Mouse (Mus musculus) c-Kit-positive CD71-positive TER-119-positive erythroid progenitor cells, embryonic 14.5 days (primary cell): ENCODE data around the gene Tia1.
A peak's percentile ranks its signal among the peaks of the same experiment; 100 is the strongest.
"Not testable (repeated sequence)": the region's sequence is repeated elsewhere in the genome, so short reads cannot be mapped to it uniquely, and the experiment has no call there.

Experiments used
- DNase-seq: peaks from one replicate; pipeline ENCODE4 v3.0.0-alpha.2; 2013; ENCODE audit warnings: low spot score

Tia1 gene

DNA sequence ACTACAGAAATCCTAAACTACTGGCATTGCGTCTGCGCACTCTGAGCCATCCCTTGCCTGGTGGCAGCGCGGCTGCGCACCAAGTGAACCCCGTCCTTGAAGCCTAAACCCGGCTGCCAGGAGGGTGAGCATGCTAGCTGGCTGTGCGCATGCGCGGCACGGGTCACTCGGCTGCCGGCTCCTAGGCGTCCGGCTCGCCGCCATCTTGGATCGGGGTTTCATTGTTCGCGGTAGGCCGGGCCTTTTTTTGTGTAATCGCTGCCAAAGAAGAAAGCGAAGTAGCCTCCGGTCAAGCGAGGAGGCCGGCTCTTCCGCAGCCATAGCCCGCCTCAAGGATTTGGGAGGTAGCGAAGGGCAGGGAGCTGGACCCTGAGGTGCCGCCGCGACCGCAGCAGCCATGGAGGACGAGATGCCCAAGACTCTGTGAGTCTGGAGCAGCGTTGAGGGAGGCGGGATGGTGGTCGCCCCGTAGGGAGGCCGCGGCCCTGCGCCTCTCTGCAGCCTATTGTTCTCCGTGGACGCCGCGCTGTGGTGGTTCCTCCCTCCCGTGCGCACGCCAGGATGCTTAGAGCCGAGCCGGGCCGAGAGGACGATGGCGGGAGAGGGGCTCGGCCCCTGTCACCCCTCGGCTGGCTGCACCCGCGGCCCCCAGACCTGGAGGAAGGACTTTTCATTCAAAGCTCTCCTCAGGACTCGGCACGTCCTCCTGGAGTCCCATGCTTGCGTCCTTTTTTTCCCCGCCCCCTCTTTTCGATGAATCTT, at the start of gene Tia1:
Gene Tia1, plus strand, starts transcription at position 120 of the 762 bp plus-strand sequence.
- peak; percentile 95 for DNase-seq

DNA sequence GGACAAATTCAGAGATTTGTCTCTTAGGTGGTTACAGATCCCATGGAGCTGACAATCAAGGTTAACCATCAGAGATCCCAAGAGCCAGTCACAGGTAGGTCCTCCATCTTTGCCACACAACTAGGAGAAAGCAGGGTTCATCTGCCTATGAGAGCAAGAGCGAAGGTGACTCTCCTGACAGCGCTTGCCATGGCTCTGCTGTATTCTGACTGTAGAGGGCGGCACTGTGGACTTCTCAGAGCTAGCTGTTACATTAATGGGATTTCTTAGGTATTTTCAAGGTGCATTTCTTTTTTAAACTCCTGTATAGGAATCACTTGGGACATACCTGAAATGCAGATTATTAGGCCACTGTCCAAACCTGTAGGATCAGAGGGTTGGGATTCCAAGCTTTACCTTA, 49.1 kb upstream of the Tia1 start:
- DNase-seq = no peak

DNA sequence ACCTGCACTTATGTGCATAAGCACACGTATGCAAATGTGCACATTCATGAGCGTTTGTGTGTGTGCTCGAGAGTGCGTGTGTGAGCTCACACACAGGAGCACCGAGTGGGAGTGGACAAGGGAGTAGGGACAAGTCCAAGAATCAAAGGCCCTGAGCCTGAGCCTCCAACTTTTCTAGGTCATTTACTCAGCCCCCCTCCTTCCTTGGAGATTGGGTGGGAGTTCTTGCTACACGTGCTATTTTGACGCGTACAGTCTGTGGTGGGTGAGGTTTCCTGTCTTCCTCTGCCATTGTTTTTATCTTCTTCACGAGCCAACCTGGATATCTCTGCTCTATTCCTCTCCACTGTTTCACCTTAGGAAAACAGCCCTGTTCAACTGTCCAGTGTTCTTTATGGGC, 47.1 kb upstream of the Tia1 start:
- no peak for DNase-seq

DNA sequence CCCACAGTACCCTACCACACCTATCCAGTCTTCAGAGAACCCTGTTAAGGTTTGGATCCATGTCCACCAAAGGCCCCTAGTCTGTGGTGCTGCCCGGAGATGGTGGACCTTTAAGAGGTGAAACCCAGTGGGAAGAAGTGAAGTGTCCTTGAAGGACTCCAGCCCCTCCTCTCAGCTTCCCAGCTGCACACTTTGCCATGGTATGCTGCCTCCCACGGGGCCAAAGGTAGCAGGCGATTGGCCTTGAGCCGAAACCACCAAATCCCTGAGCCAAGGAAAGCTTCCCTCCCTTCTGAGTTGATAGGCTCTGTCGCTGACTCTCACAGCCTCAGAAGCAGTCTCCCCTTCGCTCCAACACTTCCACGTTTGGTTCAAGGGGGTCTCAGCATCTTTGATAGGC, 43.3 kb upstream of the Tia1 start:
- no peak for DNase-seq

DNA sequence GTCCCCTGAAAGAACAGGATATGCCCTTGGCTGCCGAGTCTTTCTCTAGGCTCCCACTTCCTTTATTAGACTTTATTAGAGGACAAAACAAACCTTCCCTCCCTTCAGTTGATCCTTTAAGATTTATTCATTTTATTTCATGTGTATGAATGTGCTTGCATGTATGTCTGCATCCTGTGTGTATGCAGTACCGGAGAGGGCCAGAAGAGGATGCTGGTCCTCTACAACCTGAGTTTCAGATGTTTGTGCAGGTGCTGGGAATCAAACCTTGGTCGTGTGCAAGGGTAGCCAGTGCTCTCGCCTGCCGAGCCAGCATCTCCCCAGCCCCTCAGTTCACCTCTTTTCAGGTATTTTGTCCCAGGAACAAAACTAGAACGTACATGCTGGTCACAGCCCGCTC, 42.6 kb upstream of the Tia1 start:
- no peak for DNase-seq

DNA sequence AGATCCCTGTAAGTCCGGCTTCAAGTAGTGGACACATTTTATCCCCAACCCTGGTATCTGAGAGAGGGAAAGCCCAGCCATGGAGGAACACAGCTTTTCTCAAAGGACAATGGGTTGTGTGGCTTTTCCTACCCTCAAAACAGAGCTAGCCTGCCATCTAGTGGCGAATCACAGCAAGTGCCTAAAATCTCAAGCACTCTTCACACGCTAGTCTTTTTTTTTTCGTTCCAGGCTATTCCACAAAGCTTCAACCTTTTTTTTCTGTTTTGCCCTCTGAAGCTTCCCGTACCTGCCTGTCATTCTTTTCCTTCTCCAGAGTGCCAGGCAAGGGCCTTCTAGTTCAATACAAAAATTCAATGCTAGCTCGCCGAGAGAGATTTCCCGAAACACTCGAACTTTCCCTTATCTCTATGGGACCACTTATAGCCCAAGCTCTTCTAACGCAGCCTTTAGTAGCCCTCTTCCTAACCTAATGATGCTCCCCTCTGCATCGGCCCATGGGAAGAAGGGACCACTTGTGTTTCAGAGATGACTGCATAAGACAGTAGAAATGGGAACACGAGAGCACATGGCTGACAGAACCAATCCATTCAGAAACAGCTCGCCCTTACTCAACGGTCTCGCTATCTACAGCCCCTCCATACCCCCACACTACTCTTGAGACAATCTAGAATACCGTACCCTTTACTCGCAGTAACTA, 39.4 kb upstream of the Tia1 start:
- DNase-seq = peak; percentile 78

DNA sequence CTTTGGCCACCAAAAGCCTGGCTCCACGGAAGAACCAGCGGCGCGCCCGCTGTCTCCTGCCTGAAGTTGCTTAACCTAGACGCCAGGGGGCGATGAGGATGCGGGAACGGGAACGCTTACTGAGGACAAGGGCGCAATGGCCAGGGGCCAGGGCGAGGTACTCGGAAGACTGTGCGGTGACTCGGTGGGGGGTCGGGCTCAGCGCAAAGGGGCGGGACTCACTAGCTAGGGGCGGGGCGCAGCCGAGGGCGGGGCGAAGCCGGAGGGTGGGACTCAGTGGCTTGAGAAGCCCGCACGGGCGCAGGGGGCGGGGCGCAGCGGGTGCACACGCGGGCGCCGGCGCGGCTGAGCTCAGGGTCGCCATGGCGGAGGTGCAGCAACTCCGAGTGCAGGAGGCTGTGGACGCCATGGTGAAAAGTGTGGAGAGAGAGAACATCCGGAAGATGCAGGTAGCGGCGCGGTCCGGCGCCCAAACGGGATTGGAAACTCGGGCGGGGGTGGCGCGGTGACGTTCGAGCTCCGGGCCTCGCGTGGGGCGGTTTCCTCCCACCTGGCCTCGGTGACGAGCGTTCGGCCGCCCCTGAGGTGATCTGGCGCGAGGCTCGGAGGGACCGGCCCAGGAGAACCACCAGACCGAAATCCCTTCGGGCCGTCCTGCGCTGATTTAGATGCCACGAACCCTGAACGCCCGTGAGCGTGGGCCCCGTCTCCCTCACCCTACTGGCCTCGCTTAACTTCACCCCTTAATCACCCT, 38.5 kb upstream of the Tia1 start, which contains the start of gene Fam136a:
Gene Fam136a, plus strand, starts transcription at position 276 of the 754 bp plus-strand sequence.
- DNase-seq = peak; percentile 95

DNA sequence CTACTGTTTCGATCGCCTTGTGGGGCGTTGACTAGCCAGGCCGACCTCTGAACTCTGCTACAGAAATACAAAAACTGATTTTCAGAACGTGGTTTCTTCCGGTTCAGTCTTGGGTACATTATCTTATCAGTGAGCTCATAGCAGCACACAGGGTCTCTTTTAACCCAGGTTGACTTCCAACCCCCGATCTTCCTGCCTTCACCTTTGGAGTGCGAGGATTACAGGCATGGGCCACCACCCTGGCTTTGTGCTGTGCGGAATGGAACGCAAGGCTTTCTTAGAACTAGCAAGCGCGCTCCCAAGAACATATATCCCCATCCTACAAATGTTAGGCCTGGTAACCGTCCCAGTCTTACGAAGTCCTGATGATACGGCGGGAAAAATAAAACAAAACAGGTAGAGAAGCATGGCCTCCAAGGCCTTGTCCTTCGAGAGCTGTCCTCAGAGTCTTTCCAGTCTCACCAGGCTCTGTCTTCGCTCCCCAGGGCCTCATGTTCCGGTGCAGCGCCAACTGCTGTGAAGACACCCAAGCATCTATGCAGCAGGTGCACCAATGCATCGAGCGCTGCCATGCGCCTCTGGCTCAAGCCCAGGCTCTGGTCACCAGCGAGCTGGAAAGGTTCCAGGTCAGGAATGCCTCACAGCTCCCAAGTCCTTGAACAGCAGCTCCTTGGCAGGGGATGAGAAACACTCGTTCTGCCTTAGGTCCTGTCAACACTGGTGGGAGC, 37.7 kb upstream of the Tia1 start:
- DNase-seq = peak; percentile 28

DNA sequence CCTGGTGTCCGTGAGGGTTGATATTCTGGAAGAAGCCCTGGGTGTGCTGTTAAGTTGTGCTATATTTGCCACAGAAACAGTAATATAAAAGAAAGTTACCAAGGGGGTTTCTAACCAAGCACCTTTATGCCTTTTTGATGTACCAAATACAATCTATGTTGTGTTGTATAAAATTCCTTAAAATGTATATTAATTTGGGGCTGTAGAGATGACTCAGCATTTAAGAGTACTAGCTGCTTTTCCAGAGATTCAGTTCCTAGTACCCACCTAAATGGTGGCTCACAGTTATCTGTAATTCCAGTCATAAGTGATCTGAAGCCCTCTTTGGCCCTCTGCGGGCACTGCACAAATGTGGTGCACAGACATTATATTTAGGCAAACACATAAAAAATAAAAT, 37.2 kb upstream of the Tia1 start:
- peak; percentile 34 for DNase-seq

DNA sequence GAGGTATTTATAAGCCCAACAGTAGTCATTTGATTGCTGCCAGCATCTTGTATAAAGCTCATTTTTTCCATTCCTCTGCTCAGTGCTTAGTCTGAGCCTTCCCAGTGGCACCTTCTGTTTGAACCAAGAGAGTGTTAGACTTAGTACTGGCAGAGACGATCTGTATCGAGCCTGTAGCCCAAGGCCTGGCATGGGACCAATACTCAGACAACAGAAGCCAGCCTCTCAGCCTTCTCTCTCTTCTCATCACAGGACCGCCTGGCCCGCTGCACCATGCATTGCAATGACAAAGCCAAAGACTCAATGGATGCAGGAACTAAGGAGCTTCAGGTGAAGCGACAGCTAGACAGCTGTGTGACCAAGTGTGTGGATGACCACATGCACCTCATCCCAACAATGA, 35.5 kb upstream of the Tia1 start:
- DNase-seq = no peak

DNA sequence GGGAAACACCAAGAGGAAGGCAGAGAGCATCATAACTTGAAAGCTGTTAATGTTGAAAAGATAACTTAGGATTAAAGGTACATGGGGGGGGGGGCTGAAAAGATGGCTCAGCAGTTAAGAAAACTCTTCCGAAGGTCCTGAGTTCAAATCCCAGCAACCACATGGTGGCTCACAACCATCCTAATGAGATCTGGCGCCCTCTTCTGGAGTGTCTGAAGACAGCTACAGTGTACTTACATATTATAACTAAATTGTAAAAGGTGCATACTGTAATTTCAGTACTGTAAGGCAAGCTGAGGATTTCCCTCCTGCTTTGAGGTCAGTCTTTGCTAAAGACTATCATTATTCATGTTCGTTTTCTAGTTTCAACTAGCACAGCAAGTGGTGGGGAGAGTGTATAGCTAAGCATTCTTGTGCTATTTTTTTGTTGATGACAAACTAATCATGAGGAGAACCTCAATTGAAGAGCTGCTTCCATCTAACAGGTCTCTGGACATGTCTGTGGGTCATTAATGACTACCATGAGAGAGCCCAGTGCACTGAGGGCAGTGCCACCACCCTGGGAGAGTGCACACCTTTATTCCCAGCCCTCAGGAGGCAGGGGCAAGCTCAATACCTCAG, 33.8 kb upstream of the Tia1 start:
- DNase-seq = peak; percentile 62

DNA sequence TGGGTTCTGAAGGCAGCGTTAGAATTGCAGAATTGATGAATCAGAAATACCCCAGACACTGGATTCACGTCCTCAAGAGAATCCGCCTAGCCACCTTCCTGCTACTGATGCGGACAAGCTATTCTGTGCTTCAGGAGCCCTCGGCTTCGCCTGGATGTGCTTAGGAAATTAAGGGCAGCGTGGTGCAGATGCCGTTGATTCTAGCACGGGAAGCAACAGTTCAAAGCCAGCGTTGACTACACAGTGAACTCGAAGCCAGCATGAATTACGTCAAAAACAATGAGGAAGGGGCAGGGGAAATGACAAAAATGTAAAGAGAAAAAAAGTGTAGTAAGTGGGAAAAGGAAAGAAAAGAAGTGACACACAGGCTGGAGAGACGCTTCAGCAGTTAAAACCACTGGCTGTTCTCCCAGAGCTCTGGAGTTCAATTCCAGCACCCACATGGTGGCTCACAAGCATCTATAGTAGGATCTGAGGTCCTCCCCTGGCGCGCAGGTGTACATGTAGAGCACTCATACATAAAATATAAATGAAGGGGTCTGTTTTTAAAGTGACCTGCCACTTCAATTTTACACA, 33.2 kb upstream of the Tia1 start, which contains the start of gene Snrpg:
Gene Snrpg, plus strand, starts transcription at position 541 of the 576 bp plus-strand sequence.
- no peak for DNase-seq

DNA sequence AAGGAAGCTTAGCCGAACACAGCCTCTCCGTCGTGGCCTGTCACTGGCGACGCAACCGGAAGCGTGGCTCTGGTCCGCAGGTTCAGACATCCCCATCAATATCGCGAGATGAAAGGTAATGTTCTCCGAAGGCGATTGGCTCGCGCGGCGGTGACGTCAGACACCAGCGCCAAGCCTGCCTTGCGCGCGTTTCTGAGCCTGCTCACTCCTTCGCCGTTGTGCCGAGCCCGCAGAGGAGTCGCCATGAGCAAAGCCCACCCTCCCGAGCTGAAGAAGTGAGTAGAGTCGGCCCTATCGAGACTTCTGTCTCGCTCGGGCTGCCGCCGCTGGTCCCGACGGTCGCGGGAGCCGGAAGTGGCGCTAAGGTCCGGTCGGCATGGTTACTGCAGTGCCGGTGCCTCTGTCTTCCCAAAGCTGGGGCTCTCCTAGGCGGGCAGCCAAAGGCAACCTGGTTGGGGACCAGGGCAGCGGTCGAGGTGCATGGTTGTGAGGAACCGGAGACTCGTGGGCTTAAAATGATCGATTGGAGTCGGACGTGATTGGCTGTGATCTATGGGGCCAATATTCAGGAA, 32.6 kb upstream of the Tia1 start:
- DNase-seq = peak; percentile 95

DNA sequence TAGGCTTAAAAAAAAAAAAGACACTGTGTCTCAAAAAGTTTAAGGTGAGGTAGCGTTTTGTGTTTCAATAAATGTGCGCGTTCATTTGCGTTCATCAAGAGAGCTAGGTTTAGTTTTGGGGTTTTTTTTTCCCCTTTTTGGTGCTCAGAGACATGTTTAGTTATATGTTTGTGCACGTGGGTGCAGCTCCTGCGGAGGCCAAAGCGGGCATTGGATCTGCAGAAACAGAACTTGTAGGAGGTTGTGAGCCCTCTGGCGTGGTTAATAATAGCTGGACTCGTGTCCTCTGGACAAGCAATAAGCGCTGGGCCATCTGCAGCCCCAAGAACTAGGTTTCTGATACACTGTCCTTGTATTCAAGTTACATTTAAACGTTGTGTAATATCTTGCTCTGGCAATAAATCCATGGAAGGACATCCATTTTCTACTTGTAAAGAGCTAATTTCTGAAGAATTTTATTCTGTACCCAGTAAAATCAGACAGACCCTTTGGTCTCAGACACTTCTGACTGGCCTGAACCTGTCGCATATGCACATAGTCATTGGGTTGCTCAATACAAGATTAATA, 32.0 kb upstream of the Tia1 start:
- no peak for DNase-seq

DNA sequence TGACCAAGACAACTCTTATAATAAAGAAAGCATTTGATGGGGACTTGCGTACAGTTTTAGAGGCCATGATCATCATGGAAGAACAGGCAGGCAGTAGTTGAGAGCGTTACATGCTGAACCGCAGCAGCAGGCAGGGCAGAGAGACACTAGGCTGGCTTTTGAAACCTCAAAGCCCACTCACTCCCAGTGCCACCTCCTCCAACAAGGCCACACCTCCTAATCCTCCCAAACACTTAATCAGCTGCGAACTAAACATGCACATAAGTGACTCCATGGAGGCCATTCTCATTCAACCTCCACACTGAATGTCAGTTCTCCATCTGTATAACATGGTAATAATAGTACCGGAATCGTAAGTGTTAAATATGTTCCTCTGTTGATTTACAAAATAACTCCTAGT, 30.5 kb upstream of the Tia1 start:
- DNase-seq = no peak

DNA sequence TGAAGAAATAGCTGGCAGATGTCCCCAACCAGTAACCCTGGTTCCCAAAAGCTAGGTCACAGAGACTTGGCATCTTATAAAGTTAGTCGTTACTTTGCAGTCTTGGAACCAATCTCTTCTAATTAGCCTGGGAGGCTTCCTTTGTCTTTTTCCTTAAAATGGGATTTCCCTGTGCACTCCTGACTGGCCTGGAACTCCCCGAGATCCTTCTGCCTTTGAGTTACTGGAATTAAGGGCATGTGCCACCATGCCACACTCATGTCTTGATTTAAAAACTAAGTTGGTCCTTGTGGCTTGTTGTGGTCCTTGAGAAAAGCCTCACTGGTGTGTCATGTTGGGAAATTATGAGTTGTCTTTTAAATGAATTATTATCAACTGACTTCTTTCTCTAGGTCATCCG, 25.7 kb upstream of the Tia1 start:
- DNase-seq = no peak

DNA sequence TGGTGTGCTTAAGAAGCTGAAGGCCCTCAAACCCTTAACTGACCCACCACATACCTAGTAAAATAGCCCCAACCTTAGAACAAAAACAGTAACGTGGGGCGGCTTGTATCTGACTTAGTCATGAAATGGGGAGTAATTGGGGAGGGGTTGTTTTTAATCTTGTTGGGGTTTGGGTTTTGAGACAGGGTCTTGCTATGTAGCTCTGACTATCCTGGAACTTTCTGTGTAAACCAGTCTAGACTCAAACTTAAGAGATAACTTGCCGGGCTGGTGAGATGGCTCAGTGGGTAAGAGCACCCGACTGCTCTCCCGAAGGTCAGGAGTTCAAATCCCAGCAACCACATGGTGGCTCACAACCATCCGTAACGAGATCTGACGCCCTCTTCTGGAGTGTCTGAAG, 23.9 kb upstream of the Tia1 start:
- not testable (repeated sequence) for DNase-seq

DNA sequence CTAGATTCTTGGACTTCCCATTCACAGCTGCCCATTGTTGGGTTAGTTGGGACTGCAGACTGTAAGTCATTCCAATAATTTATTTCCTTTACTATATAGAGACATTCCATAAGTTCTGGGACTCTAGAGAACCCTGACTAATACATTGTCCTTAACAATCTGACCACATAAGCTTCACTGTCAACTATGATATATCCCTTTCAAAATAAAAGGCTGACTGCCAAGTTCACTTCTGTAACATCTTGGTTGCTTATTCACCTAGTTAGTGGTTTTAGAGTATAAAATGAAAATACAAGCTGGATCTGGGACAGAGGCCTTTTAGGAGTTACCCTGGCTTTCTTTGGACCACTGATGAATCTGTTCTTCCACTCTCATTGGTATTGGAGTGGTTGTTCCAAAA, 21.5 kb upstream of the Tia1 start:
- DNase-seq = no peak

DNA sequence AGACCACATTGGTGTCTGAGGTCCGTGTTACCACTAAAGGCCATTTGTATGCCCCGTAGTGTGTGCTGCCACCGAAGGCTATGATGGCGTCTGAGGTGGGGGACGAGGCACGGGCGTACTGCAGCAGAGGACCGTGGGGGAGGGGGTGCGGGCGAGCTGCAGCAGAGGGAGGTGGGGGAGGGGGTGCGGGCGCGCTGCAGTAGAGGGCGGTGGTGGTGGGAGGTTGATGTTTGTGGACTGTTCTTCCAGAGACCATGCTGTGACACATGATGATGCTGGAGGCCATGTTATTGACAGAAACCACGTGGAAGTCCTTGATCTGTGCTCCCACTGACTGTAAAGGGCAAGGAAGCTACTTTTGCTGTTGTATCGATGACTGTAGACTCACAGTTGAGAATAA, 20.6 kb upstream of the Tia1 start:
- no peak for DNase-seq

DNA sequence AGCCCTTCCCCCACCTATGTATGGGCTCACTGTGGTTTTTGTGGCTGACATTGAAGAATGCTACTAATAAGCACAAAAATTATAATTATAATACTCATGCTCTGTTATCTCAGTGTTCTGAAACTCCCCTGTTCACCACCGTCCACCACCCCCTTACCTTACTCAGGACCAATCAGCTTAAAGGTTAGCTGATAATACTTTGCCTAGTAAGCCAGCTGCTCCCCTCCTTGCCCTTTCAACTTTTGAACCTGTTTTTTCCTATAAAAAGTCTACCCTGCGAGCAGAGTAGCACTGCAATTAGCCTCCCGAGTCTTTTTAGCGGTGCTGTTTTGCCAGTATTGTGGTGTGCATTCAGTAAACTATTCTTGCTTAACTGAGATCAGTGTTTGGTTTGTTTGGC, 19.3 kb upstream of the Tia1 start:
- DNase-seq = no peak
